Mouse (Mus musculus) cortical plate, adult 2 months (tissue): Measurements from ENCODE around the gene Apoc2.

ENCODE experiments used
- CTCF ChIP-seq: fragments of 200-500 bp; IDR thresholded peaks from 2 replicates; pipeline ENCODE4 v1.5.1; 2011; ENCODE audit warnings: mild to moderate bottlenecking, control low read depth, low read length; ENCODE audit not compliant: insufficient read depth; ENCODE audit errors: extremely low read depth
- POLR2A ChIP-seq: fragments of 200-500 bp; IDR thresholded peaks from 2 replicates; pipeline ENCODE4 v1.6.1; 2011; ENCODE audit warnings: mild to moderate bottlenecking, low read length, control low read depth; ENCODE audit not compliant: insufficient read depth; ENCODE audit errors: extremely low read depth

DNA sequence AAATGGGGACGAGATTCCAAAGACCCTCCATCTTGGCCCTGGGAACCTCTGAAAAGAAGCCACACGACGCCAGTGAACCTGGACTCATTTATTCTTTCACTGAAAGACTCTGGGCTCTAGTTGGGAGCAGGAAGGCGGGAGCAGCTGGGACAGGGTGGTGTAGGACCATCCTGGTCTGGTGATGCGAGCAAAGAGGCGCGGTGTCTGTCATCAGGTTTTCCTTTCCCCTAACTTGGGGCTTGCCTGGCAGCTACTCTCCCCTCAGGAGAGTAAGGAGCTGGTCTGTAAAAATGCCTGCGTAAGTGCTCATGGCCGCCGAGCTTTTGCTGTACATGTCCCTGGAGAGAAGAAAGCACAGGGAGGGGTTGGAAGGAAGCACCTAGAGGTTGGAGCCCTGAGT lies 6.2 kb downstream of the Apoc2 start:
- TF ChIP-seq CTCF (no peak), POLR2A (no peak)
